Mouse (Mus musculus) testis, adult 2 months (tissue): Measurements from ENCODE around the gene Uqcc1.

Experiments used
- CTCF ChIP-seq: fragments of 200-500 bp; IDR thresholded peaks from 2 replicates; pipeline ENCODE4 v1.5.1; 2012; ENCODE audit warnings: low read depth, mild to moderate bottlenecking, inconsistent platforms, low read length, moderate library complexity; ENCODE audit not compliant: control insufficient read depth, insufficient read depth, insufficient replicate concordance
- POLR2A ChIP-seq: fragments of 200-500 bp; IDR thresholded peaks from 2 replicates; pipeline ENCODE4 v1.6.1; 2012; ENCODE audit warnings: low read depth, mild to moderate bottlenecking, inconsistent platforms, low read length, moderate library complexity; ENCODE audit not compliant: control insufficient read depth

DNA sequence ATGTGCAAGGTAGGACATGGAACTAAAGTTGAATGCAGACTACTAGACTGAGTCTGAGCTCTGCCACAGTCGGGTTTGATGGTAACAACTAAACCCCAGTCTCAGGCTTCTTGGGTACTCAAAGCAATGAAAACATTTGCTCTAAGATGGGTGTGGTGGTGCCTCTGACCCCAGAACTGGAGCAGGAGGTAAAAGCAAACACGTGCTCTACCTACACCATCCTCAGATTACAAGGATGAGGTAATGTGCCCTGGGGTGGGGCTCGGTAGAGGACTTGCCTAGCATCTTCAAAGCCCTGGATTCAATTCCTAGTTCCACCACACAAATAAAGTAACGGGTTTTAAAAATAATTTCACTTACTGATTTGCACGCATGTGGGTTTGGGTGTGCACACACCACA is 77.6 kb downstream of the Uqcc1 start:
- TF ChIP-seq CTCF (no peak), POLR2A (no peak)
